Mouse (Mus musculus) 416B (cell line): ENCODE measurements around the gene Gm572.

Experiments
- DNase-seq: peaks from one replicate; pipeline ENCODE4 v3.0.0; 2011; ENCODE audit warnings: low read depth

The Gm572 gene

GRCm38 (mm10) chr4:148667006-148667755, 24.1 kb downstream of the Gm572 start:
- DNase-seq = no peak

GRCm38 (mm10) chr4:148671230-148671947, 28.3 kb downstream of the Gm572 start:
- DNase-seq = no peak

- DNase-seq = peak; percentile 13
Observed at GRCm38 (mm10) chr4:148675043-148675442, 31.9 kb downstream of the Gm572 start.

DNA sequence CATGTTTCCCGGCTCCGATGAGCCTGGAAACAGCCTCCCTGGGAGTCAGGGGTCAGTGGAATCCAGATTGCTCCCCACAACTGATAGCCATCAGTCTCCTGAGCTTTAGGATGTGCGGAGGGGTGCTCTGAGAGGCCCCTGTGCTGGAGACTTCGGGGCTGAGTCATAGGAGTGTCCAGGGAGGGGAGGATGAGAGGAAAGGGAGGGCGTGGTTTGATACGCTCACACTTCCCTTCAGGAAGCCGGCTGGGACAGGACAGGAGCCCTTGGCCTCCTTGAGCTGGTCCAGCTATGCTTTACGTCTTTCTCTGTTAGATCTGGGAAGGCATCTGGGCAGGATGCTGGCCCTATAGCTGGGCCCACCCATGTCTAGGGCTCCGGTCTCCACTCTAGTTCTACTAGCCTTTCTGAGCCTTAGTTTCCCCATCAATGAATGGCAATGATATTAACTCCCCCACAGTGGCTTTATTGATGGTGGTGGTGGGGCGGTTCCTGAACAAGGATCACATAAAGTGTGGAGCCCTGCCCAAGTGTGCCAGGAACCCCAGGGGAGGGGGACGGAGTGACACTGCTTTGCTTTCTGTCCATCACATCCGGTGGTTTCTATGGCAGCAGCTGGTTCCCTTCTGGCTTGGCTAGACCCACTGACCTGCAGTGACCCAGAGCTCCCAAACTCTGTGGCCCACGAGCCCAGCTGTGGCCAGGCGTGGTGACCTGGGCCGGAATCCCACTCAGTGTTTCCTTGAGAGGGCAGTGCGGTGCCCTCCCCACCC, 33.3 kb downstream of the Gm572 start:
- DNase-seq = peak; percentile 85

- DNase-seq = peak; percentile 73
Observed at GRCm38 (mm10) chr4:148676961-148677637, 34.0 kb downstream of the Gm572 start.

GRCm38 (mm10) chr4:148678105-148678504, 35.0 kb downstream of the Gm572 start:
- no peak for DNase-seq

- DNase-seq = no peak
Observed at GRCm38 (mm10) chr4:148680505-148681067, 37.5 kb downstream of the Gm572 start.

GRCm38 (mm10) chr4:148681429-148681828, 38.3 kb downstream of the Gm572 start:
- DNase-seq = peak; percentile 26

- no peak for DNase-seq
Observed at GRCm38 (mm10) chr4:148682961-148683360, 39.8 kb downstream of the Gm572 start.

DNA sequence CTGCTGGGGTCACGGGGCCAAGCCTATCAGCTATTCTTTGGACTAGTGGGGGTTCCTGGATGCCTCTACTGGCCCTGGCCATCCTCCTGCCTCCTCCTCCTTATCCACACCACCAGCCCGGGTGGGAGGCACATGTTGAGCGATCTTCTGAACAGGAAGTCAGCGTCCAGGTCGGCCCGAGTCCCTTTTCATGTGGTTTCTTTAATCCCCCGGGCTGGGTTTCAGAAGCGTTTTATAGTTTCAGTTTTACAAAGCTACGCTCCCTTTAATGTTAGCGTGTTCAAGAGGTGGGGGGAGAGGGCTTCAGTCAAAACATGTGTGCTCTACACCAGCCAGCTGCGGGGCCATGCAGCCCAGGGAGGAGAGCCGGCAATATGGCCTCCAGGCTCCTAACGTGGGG, 40.4 kb downstream of the Gm572 start:
- peak; percentile 16 for DNase-seq

- no peak for DNase-seq
Observed at GRCm38 (mm10) chr4:148686491-148686941, 43.4 kb downstream of the Gm572 start.

GRCm38 (mm10) chr4:148688091-148688490, 45.0 kb downstream of the Gm572 start:
- no peak for DNase-seq

- no peak for DNase-seq
Observed at GRCm38 (mm10) chr4:148691185-148691584, 48.1 kb downstream of the Gm572 start.

GRCm38 (mm10) chr4:148693417-148693959, 50.4 kb downstream of the Gm572 start:
- DNase-seq = no peak

DNA sequence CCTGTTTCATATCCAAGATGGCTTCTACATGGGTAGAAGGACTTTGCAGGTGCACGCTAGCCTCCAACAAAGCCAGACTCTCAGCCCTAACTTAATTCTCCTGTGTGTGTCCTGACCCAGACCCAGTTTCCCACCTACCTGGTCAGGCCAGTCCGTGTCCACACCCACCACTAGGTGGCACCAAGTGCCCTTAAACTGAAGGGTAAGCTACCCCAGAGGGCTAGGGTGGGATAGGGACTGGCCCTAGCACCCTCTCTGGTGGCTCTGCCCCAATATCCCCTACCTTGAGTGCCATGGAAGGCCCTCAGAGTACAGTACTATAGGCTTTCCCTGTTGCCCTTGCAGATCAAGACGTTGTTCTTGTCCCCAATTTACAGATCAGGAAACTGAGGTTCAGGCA, 61.6 kb downstream of the Gm572 start:
- peak; percentile 55 for DNase-seq

DNA sequence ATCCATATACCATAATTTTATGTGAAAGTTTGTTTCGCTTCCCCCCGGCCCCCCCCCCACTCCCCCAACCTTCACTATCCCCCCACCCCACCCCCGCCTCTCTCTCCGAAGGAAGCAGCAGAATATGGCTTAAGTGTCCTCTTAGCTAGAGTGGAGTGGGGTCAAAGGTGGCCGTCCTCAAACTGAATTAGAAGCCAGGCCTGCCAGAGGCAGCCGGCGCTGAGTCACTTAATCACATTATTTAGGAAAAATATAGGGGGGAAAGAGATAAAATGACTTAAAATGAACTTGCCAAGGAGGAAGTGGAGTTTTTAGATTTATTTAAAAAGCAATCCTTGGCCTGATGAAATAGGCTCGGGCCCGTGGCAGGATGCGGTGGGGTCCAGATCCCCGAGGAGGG, 65.7 kb downstream of the Gm572 start:
- no peak for DNase-seq

- peak; percentile 29 for DNase-seq
Observed at GRCm38 (mm10) chr4:148710446-148710845, 67.3 kb downstream of the Gm572 start.

- peak; percentile 8 for DNase-seq
Observed at GRCm38 (mm10) chr4:148711323-148711722, 68.2 kb downstream of the Gm572 start.

DNA sequence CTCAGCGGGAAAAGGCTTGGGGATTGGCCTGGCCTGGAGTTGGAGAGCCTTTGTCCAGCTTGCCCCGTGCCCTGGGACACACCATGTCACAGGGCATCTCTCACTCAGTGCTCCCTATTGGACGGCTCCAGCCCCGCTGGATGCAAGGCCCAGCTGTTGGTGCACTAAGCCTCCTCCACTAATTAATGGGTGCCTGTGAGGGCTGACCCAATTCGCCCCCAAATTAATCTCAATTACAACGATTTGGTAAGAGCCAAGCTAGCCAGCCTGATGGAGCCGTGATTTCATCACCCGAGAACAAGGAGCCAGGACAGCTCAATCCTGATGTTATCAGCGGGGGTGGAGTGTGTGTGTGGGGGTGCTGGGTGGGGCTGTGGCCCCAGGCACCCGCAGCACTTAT, 69.5 kb downstream of the Gm572 start:
- DNase-seq = no peak

- DNase-seq = no peak
Observed at GRCm38 (mm10) chr4:148714064-148714463, 70.9 kb downstream of the Gm572 start.

- peak; percentile 33 for DNase-seq
Observed at GRCm38 (mm10) chr4:148714739-148715138, 71.6 kb downstream of the Gm572 start.
